Mouse (Mus musculus): ENCODE results near the gene Dusp6.

GRCm38 (mm10) chr10:99259840-99260239, 3.2 kb upstream of the Dusp6 start:
- no peak for TF ChIP-seq POLR2A (IDR thresholded peaks at IDR 0.05; ENCODE audit: control insufficient read depth, low read depth, low read length)
- TF ChIP-seq CTCF (IDR thresholded peaks at IDR 0.05; ENCODE audit: control insufficient read depth, insufficient read depth, insufficient replicate concordance, low read depth, low read length) = no peak
